Mouse (Mus musculus) CD8-positive naive resting alpha-beta T cell, adult 2 months (primary cell): Measurements from ENCODE around the gene Rpl39.
"Not testable (repeated sequence)": the region's sequence is repeated elsewhere in the genome, so short reads cannot be mapped to it uniquely, and the experiment has no call there.

ENCODE experiments used
- DNase-seq, 2 experiments: peaks; one replicate each; pipeline ENCODE4 v3.0.0; 2022; ENCODE audit warnings: low read depth in 2 of 2, low spot score in 2 of 2

Rpl39 gene

GRCm38 (mm10) chrX:37084927-37085660 is at the start of gene Rpl39:
TSS of gene Rpl39 (minus strand) at chrX:37085402.
- DNase-seq: peak; percentile 76 to 85

- peak; percentile 65 to 71 for DNase-seq
Observed at GRCm38 (mm10) chrX:37126671-37127358, 41.6 kb upstream of the Rpl39 start, which contains the start of gene Nkap. TSS of gene Nkap (plus strand) at chrX:37126795.

- no peak for DNase-seq
Observed at GRCm38 (mm10) chrX:37125511-37125910, 40.3 kb upstream of the Rpl39 start.

- no peak for DNase-seq
Observed at GRCm38 (mm10) chrX:37120212-37120611, 35.0 kb upstream of the Rpl39 start.

GRCm38 (mm10) chrX:37119585-37119984 is 34.4 kb upstream of the Rpl39 start:
- no peak for DNase-seq

- DNase-seq: no peak
Observed at GRCm38 (mm10) chrX:37117085-37117484, 31.9 kb upstream of the Rpl39 start.

GRCm38 (mm10) chrX:37110881-37111193 is 25.6 kb upstream of the Rpl39 start:
- DNase-seq: no peak

GRCm38 (mm10) chrX:37110193-37110880 is 25.1 kb upstream of the Rpl39 start, which contains the start of gene Upf3b:
TSS of gene Upf3b (minus strand) at chrX:37110322.
- peak; percentile 85 for DNase-seq

- DNase-seq: no peak
Observed at GRCm38 (mm10) chrX:37109526-37110192, 24.5 kb upstream of the Rpl39 start.

- no peak for DNase-seq
Observed at GRCm38 (mm10) chrX:37103826-37104225, 18.6 kb upstream of the Rpl39 start.

GRCm38 (mm10) chrX:37098681-37099080 is 13.5 kb upstream of the Rpl39 start:
- DNase-seq: no peak

- no peak for DNase-seq
Observed at GRCm38 (mm10) chrX:37095106-37095768, 10.0 kb upstream of the Rpl39 start.

- no peak for DNase-seq
Observed at GRCm38 (mm10) chrX:37091457-37091856, 6.3 kb upstream of the Rpl39 start.

GRCm38 (mm10) chrX:37088778-37089177 is 3.6 kb upstream of the Rpl39 start:
- DNase-seq: no peak

- DNase-seq: no peak
Observed at GRCm38 (mm10) chrX:37085665-37086064, 463 bp upstream of the Rpl39 start.

- no peak for DNase-seq
Observed at GRCm38 (mm10) chrX:37084318-37084926, 780 bp downstream of the Rpl39 start.

GRCm38 (mm10) chrX:37081194-37081593 is 4.0 kb downstream of the Rpl39 start:
- DNase-seq: no peak

GRCm38 (mm10) chrX:37080345-37080744 is 4.9 kb downstream of the Rpl39 start:
- not testable (repeated sequence) for DNase-seq

GRCm38 (mm10) chrX:37076651-37077050 is 8.6 kb downstream of the Rpl39 start:
- no peak for DNase-seq

- peak; percentile 47 to 64 for DNase-seq
Observed at GRCm38 (mm10) chrX:37074262-37074892, 10.8 kb downstream of the Rpl39 start.
